ENCODE assay signal across 9 mouse cellular contexts in the genomic region with DNA sequence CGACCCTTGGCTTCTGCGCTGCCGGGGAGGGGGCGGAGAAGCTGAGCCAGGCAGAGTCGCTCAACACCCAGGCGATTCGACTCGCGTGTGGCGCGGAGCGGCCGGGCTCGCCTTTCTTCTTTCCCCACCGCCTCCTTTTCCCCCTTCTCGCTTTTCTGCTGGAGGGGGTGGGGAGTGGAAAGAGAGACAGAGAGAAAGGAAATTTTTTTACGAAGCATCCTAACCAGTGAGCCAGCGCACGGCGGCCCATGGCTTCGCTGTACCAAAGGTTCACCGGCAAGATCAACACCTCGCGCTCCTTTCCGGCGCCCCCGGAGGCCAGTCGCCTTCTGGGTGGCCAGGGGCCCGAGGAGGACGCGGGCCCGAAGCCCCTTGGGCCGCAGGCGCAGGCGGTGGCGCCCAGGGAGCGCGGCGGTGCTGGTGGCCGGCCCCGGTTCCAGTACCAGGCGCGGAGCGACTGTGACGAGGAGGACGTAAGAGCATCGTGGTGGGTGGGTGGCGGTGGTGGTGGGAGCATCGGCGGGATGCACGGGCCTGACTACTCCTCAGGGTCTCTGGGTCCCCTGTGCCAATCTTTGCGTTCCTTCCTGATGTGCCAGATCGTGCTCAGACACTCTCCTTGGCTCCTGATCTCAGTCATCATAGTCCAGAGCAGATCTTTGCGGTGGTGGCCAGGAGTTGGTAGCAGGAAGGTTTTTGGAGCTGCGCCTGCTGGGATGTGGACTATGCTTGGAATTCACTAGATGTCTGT.
DNase-seq lines count a peak whose midpoint lies in the region; ATAC-seq and TF ChIP-seq lines count a peak whose summit lies in the region.
"Had no signal": no experiment of that assay in that cellular context is flagged by ENCODE, and none has a peak within 500 bp of the region (broad histone marks: within the 10 kb centered on the region; RNA-seq: fewer than 3 reads in every experiment).

No protein-coding gene starts in this region.

- no peak; the same call in 1 of the 2 replicates for ATAC-seq in heart, postnatal 0 days (ENCODE audit: insufficient read depth, low read depth)
- ATAC-seq in limb, embryonic 14.5 days (ENCODE audit: low FRiP score, low read depth), result no peak

- TF ChIP-seq EP300 in heart, postnatal 0 days (IDR thresholded peaks at IDR 0.05; ENCODE audit: low read depth), result no peak

- TF ChIP-seq POLR2A in limb, embryonic 14.5 days (IDR thresholded peaks at IDR 0.05; ENCODE audit: borderline replicate concordance, extremely low read depth, insufficient read depth, insufficient read length), result no peak
- TF ChIP-seq POLR2A in kidney, adult 2 months (IDR thresholded peaks at IDR 0.05; ENCODE audit: low read depth, low read length), result no peak

- no peaks in the 10 kb centered on the region for H3K36me3 ChIP-seq in heart, postnatal 0 days (replicated peaks; ENCODE audit: control insufficient read depth, insufficient read depth, low read length)
- no peaks in the 10 kb centered on the region for H3K36me3 ChIP-seq in limb, embryonic 14.5 days (ENCODE audit: control insufficient read depth, insufficient read depth, low read length)
- H3K36me3 ChIP-seq in kidney, adult 2 months (ENCODE audit: control insufficient read depth, insufficient read depth, low read length), result no peaks in the 10 kb centered on the region
- H3K36me3 ChIP-seq: G1E had no signal

- H3K4me2 ChIP-seq in heart, postnatal 0 days (ENCODE audit: low read depth, low read length), result peak overlapping the region; percentile 21
- H3K4me2 ChIP-seq in limb, embryonic 14.5 days (replicated peaks; ENCODE audit: low read depth, low read length, severe bottlenecking), result peak overlapping the region; percentile 33

- DNase-seq in heart, postnatal 0 days (ENCODE audit: low spot score), result no peak
- DNase-seq in heart, postnatal 36 days, result no peak
- peak; percentile 54 to 63 for DNase-seq in cerebellum, postnatal 14 days
- DNase-seq in frontal cortex, postnatal 25 days (ENCODE audit: low spot score in 2 of 2), result peak; percentile 13 to 21
- DNase-seq in limb, embryonic 14.5 days (ENCODE audit: low spot score), result no peak
- peak; percentile 56 for DNase-seq in right cerebral cortex, postnatal 4 days
- DNase-seq in thymus, postnatal 25 days, result no peak
- DNase-seq in kidney, adult 2 months, result no peak

- H3K4me1 ChIP-seq in heart, postnatal 0 days (ENCODE audit: control insufficient read depth, insufficient read depth), result no peaks in the 10 kb centered on the region
- no peaks in the 10 kb centered on the region for H3K4me1 ChIP-seq in limb, embryonic 14.5 days (ENCODE audit: control insufficient read depth, insufficient read depth, low read length)
- H3K4me1 ChIP-seq in kidney, adult 2 months (ENCODE audit: control insufficient read depth, insufficient read depth, low read length), result no peaks in the 10 kb centered on the region

- 2% methylated on average over 53 of the region's 55 CpGs for WGBS in heart, postnatal 0 days
- WGBS in limb, embryonic 14.5 days, result 2% methylated on average over 48 of the region's 55 CpGs
- 3% methylated on average over 55 of the region's 55 CpGs for WGBS in kidney, adult 2 months

- peak overlapping the region; percentile 21 for H3K4me3 ChIP-seq in heart, postnatal 0 days (ENCODE audit: low read depth, low read length)
- peak overlapping the region; percentile 20 for H3K4me3 ChIP-seq in limb, embryonic 14.5 days (replicated peaks; ENCODE audit: low read length)
- no peak overlapping the region for H3K4me3 ChIP-seq in kidney, adult 2 months (ENCODE audit: insufficient read depth, low read depth, low read length)

- peaks cover 26% of the 10 kb centered on the region for H3K27me3 ChIP-seq in heart, postnatal 0 days (ENCODE audit: control insufficient read depth, insufficient read depth, low read length)
- H3K27me3 ChIP-seq in limb, embryonic 14.5 days (ENCODE audit: control insufficient read depth, insufficient read depth, low read length), result peaks cover 28% of the 10 kb centered on the region
- no peaks in the 10 kb centered on the region for H3K27me3 ChIP-seq in kidney, adult 2 months (replicated peaks; ENCODE audit: control insufficient read depth, insufficient read depth, low read length)

- H3K9me3 ChIP-seq in heart, postnatal 0 days (replicated peaks; ENCODE audit: control insufficient read depth, low read length), result no peaks in the 10 kb centered on the region
- H3K9me3 ChIP-seq in limb, embryonic 14.5 days (ENCODE audit: control insufficient read depth, low read length), result no peaks in the 10 kb centered on the region

- intact Hi-C loops in heart, postnatal 36 days (cut with DNase I), result no loop called here

- no peak overlapping the region for H3K27ac ChIP-seq in heart, postnatal 0 days (ENCODE audit: low read depth)
- no peak overlapping the region for H3K27ac ChIP-seq in limb, embryonic 14.5 days (replicated peaks; ENCODE audit: low read depth, low read length)
- H3K27ac ChIP-seq in kidney, adult 2 months (ENCODE audit: insufficient read depth, low read depth, low read length), result no peak overlapping the region

- no peak for TF ChIP-seq CTCF in heart, postnatal 0 days (IDR thresholded peaks at IDR 0.05; ENCODE audit: low read depth)
- no peak for TF ChIP-seq CTCF in kidney, adult 2 months (conservative IDR thresholded peaks at IDR 0.05; ENCODE audit: insufficient read depth, insufficient read length, low read depth, low read length)

- H3K9ac ChIP-seq in heart, postnatal 0 days (replicated peaks; ENCODE audit: low read depth, low read length), result no peak overlapping the region
- no peak overlapping the region for H3K9ac ChIP-seq in limb, embryonic 14.5 days (ENCODE audit: low read depth, low read length, severe bottlenecking)

Comparison
In these comparisons a context has a peak if more than half of its experiments do, and no peak if none do; other contexts are left out.
1. DNase-seq: peak in cerebellum, postnatal 14 days (2 of 2), frontal cortex, postnatal 25 days (2 of 2) and right cerebral cortex, postnatal 4 days (single experiment); none in heart, postnatal 0 days (single experiment), heart, postnatal 36 days (0 of 2), limb, embryonic 14.5 days (single experiment), thymus, postnatal 25 days (single experiment) and kidney, adult 2 months (single experiment).